Mouse (Mus musculus): ENCODE results near the gene Cnbp. TPM values are rescaled to one million over a fixed set of nuclear protein-coding genes. Genes with fewer than 3 reads are reported as not detected.
A peak's percentile ranks its signal among the peaks of the same experiment; 100 is the strongest.

Gene Cnbp
- polyA plus RNA-seq, 1 experiment = 184 TPM

DNA sequence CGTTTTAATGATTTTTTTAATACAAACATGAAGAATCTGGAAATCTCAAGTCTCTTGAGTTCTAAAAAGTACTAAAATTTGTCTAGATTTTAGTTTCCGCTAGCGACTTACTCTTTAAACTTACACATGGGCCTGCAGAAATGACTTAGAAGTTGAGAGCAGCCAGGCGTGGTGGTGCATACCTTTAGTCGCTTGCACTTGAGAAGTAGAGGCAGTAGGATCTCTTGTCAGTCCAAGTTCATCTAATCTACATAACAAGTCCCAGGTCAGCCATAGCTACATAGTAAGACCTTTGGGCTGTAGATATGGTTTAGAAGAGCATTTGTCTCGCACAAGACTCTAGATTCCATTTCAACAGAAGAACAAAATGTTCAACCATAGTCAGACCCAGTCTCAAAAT lies 965 bp upstream of the Cnbp start:
- TF ChIP-seq POLR2A (IDR thresholded peaks at IDR 0.05; ENCODE audit: low read depth, low read length) (no peak), CTCF (conservative IDR thresholded peaks at IDR 0.05; ENCODE audit: insufficient read depth, insufficient read length, low read depth, low read length) (no peak)
- Histone ChIP-seq H3K27me3 (replicated peaks; ENCODE audit: control insufficient read depth, insufficient read depth, low read length) (no peaks in the 10 kb centered on the region), H3K4me3 (ENCODE audit: insufficient read depth, low read depth, low read length) (no peak overlapping the region), H3K36me3 (ENCODE audit: control insufficient read depth, insufficient read depth, low read length) (no peaks in the 10 kb centered on the region), H3K27ac (ENCODE audit: insufficient read depth, low read depth, low read length) (no peak overlapping the region), H3K4me1 (ENCODE audit: control insufficient read depth, insufficient read depth, low read length) (peaks cover 14% of the 10 kb centered on the region)
- WGBS = 81% methylated on average over 6 of the region's 6 CpGs
- no peak for DNase-seq

DNA sequence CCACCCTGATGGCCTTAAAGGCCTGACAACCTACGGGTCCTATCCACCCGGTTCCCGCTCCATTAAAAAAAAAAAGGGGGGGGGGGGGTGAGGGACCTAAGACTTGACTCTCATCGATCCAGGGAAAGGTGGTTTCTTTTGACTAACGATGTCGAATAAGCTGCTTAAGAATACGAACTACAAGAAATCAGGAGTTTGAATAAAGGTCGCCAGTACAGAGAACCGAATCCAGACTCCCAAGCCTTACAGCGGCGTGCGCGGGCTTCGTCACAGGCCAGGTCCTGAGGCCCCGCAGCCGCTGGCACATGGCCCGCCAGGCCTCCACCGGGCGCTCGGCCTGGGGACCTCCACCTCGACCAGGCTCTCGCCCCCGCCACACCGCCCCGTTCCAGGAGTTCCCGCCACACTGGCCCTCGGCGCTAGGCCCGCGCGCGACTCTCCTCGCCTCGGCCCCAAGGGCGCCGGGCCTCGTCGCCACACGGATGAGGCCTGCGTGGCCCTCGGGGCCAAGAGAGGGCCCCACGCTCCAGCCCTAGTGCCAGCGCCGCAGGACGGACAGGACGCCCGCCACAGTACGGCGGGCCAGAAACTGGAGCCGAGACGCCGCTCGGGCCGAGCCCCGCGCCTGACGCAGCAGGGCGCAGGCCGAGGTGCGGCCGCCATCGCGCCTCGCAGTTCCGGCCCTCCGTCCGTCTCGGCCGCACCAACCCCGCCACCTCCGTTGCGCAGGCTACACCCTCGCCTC lies 579 bp downstream of the Cnbp start:
- peak; percentile 63 for DNase-seq
- TF ChIP-seq CTCF (conservative IDR thresholded peaks at IDR 0.05; ENCODE audit: insufficient read depth, insufficient read length, low read depth, low read length) (no peak), POLR2A (IDR thresholded peaks at IDR 0.05; ENCODE audit: low read depth, low read length) (no peak)
- Histone ChIP-seq H3K27me3 (replicated peaks; ENCODE audit: control insufficient read depth, insufficient read depth, low read length) (no peaks in the 10 kb centered on the region), H3K36me3 (ENCODE audit: control insufficient read depth, insufficient read depth, low read length) (peaks cover 2% of the 10 kb centered on the region), H3K4me1 (ENCODE audit: control insufficient read depth, insufficient read depth, low read length) (peaks cover 16% of the 10 kb centered on the region), H3K4me3 (ENCODE audit: insufficient read depth, low read depth, low read length) (peak overlapping the region; percentile 95), H3K27ac (ENCODE audit: insufficient read depth, low read depth, low read length) (peak overlapping the region; percentile 97)
- under 1% methylated on average over 73 of the region's 73 CpGs for WGBS

DNA sequence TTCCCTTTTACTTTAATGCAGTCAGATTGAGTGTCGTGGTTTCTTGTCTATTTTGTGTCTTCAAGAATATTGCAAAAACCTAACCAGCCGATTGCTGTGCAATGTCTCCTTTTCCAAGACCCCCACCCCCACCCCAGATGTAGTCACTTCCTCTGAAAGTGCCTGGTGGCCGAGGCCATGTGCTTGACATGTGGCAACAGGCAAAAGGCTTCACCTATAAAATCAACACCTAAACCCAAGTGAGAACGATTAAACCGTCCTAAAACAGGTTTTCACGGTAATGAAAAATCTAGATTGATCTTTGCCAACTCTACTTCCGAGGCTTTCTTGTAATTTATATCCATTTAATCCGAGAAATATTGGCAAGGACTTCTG lies 1.1 kb downstream of the Cnbp start:
- no peak for DNase-seq
- peaks cover 16% of the 10 kb centered on the region for H3K4me1 ChIP-seq (ENCODE audit: control insufficient read depth, insufficient read depth, low read length)
- peak overlapping the region; percentile 97; the same call in 1 of the 2 replicates for H3K27ac ChIP-seq (ENCODE audit: insufficient read depth, low read depth, low read length)
- H3K27me3 ChIP-seq (replicated peaks; ENCODE audit: control insufficient read depth, insufficient read depth, low read length) = no peaks in the 10 kb centered on the region
- peaks cover 6% of the 10 kb centered on the region for H3K36me3 ChIP-seq (ENCODE audit: control insufficient read depth, insufficient read depth, low read length)
- WGBS = under 1% methylated on average over 8 of the region's 8 CpGs
- no peak for TF ChIP-seq POLR2A (IDR thresholded peaks at IDR 0.05; ENCODE audit: low read depth, low read length)
- H3K4me3 ChIP-seq (ENCODE audit: insufficient read depth, low read depth, low read length) = peak overlapping the region; percentile 95

DNA sequence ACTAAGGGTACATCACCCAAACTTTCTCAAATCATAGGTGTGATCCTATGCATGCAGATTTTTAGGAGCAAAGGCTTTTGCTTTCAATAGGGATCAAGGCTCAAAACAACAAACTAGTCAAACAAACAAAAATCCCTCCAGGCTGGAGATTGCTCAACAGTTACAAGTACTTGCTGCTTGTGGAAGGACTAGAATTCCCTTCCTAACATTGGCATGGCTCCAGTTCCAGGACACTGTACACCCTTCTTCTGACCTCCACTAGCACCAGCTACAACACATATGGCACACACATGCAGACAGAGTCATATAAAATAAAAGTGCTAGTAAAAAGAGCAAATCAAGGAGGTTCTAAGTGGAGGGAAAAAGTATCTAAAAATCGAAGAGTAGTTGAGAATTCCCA lies 4.1 kb downstream of the Cnbp start:
- peaks cover 16% of the 10 kb centered on the region for H3K36me3 ChIP-seq (ENCODE audit: control insufficient read depth, insufficient read depth, low read length)
- 56% methylated on average over 1 of the region's 1 CpGs for WGBS
- H3K27ac ChIP-seq (ENCODE audit: insufficient read depth, low read depth, low read length) = no peak overlapping the region
- TF ChIP-seq CTCF (conservative IDR thresholded peaks at IDR 0.05; ENCODE audit: insufficient read depth, insufficient read length, low read depth, low read length) = no peak
- TF ChIP-seq POLR2A (IDR thresholded peaks at IDR 0.05; ENCODE audit: low read depth, low read length) = no peak
- H3K4me3 ChIP-seq (ENCODE audit: insufficient read depth, low read depth, low read length) = no peak overlapping the region
- no peaks in the 10 kb centered on the region for H3K27me3 ChIP-seq (replicated peaks; ENCODE audit: control insufficient read depth, insufficient read depth, low read length)
- peak; percentile 40 for DNase-seq
- H3K4me1 ChIP-seq (ENCODE audit: control insufficient read depth, insufficient read depth, low read length) = peaks cover 16% of the 10 kb centered on the region

DNA sequence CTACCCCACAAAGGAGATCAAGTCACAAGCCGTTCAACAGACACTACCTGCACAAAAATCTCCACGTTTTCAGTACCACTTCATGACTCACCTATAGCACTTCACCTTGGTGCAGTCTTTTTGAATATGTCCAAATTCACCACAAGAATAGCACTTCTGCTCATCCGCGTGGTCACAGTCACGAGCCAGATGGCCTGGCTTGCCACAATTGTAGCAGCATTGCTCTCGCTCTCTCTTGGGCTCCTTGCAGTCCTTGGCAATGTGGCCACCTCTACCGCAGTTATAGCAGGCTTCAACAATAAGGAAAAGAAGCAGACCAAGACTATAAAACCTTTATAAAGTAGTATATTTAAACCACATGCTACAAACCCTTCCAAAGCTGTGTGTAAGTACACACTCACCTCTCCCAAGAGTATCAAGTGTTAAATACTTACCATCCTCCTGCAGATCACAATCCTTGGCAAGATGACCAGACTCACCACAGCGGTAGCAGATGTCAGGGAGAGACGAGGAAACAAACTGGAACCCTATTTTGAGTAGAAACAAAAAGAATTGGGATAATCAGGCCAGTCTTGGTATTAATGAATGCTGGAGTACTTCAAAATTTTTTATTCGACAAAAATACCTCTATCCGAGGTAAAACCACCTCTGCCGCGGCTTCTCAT lies 5.7 kb downstream of the Cnbp start:
- TF ChIP-seq POLR2A (IDR thresholded peaks at IDR 0.05; ENCODE audit: low read depth, low read length) = no peak
- no peak for TF ChIP-seq CTCF (conservative IDR thresholded peaks at IDR 0.05; ENCODE audit: insufficient read depth, insufficient read length, low read depth, low read length)
- Histone ChIP-seq H3K27me3 (replicated peaks; ENCODE audit: control insufficient read depth, insufficient read depth, low read length) (no peaks in the 10 kb centered on the region), H3K36me3 (ENCODE audit: control insufficient read depth, insufficient read depth, low read length) (peaks cover 16% of the 10 kb centered on the region), H3K27ac (ENCODE audit: insufficient read depth, low read depth, low read length) (no peak overlapping the region), H3K4me1 (ENCODE audit: control insufficient read depth, insufficient read depth, low read length) (peaks cover 13% of the 10 kb centered on the region), H3K4me3 (ENCODE audit: insufficient read depth, low read depth, low read length) (no peak overlapping the region)
- 86% methylated on average over 13 of the region's 13 CpGs for WGBS
- no peak for DNase-seq

DNA sequence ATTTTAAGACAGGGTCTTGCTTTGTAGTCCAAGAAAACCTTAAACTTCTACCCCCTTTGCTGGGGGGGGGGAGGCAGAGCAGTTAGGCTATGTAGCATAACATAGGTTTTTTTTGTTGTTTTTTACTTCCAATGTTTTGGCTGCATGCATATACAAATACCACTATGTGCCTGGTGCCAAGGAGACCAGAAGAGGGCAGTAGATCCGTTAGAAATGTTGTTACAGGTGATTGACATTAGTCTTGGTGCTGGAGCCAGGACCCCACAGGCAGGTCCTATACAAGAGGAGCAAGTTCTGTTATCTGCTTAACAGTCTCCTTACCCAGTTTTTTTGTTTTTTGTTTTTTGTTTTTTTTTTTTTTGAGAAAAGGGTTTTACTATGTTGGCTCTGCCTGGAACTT lies 8.7 kb downstream of the Cnbp start:
- Histone ChIP-seq H3K36me3 (ENCODE audit: control insufficient read depth, insufficient read depth, low read length) (peaks cover 16% of the 10 kb centered on the region), H3K4me1 (ENCODE audit: control insufficient read depth, insufficient read depth, low read length) (peaks cover 6% of the 10 kb centered on the region), H3K4me3 (ENCODE audit: insufficient read depth, low read depth, low read length) (no peak overlapping the region), H3K27ac (ENCODE audit: insufficient read depth, low read depth, low read length) (no peak overlapping the region), H3K27me3 (replicated peaks; ENCODE audit: control insufficient read depth, insufficient read depth, low read length) (no peaks in the 10 kb centered on the region)
- TF ChIP-seq CTCF (conservative IDR thresholded peaks at IDR 0.05; ENCODE audit: insufficient read depth, insufficient read length, low read depth, low read length) (0 out of 2 replicates have a peak, but pooled peaks have one; percentile 23), POLR2A (IDR thresholded peaks at IDR 0.05; ENCODE audit: low read depth, low read length) (no peak)
- WGBS = 12% methylated on average over 1 of the region's 1 CpGs
- peak; percentile 34 for DNase-seq

DNA sequence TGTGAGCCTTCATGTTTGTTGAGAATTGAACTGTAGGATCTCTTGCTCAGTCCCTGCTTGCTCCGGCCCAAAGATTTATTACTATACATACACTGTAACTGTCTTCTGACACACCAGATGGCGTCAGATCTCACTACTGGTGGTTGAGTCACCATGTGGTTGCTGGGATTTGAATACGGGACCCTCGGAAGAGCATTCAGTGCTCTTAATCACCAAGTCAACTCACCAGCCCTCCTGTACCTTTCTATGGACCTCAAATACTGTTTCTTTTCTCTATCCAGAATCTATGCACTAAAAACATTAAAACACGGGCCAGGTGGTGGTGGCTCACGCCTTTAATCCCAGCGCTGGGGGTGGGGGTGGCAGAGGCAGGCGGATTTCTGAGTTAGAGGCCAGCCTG lies 9.3 kb downstream of the Cnbp start:
- Histone ChIP-seq H3K27me3 (replicated peaks; ENCODE audit: control insufficient read depth, insufficient read depth, low read length) (no peaks in the 10 kb centered on the region), H3K36me3 (ENCODE audit: control insufficient read depth, insufficient read depth, low read length) (peaks cover 16% of the 10 kb centered on the region), H3K4me3 (ENCODE audit: insufficient read depth, low read depth, low read length) (no peak overlapping the region), H3K27ac (ENCODE audit: insufficient read depth, low read depth, low read length) (no peak overlapping the region), H3K4me1 (ENCODE audit: control insufficient read depth, insufficient read depth, low read length) (no peaks in the 10 kb centered on the region)
- TF ChIP-seq POLR2A (IDR thresholded peaks at IDR 0.05; ENCODE audit: low read depth, low read length) = no peak
- TF ChIP-seq CTCF (conservative IDR thresholded peaks at IDR 0.05; ENCODE audit: insufficient read depth, insufficient read length, low read depth, low read length) = no peak
- no peak for DNase-seq
- WGBS = 74% methylated on average over 8 of the region's 8 CpGs

Data from kidney, adult 2 months (tissue).